Mouse (Mus musculus): ENCODE data around the gene Gja3. TPM values are rescaled to one million over a fixed set of nuclear protein-coding genes. Genes with fewer than 3 reads are reported as not detected.

Gene Gja3
- total and polyA plus RNA-seq, 3 experiments, result not detected

DNA sequence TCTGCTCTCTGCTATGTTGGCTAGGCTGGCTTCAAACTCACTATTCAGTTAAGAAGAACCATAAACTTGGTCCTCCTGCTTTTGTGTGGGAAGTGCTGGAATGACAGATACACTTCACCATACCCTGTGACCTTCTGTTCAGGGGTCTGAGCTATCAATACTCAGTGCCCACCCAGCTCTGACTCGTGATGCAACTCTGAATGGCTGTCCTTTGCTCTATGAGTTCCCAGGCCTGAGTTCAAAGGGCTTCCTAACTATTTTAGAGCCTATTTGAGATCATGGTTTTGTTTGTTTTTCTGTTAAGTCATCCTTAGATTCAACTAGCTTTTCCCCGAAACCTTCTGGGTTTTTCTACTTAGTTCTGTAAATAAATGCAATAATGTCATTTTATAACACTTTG lies 32.1 kb upstream of the Gja3 start:
- Histone ChIP-seq H3K27ac (ENCODE audit: insufficient read depth, low read depth) (no peak overlapping the region), H3K9me3 (replicated peaks; ENCODE audit: low read length) (no peaks in the 10 kb centered on the region), H3K4me2 (ENCODE audit: insufficient read depth, low read depth, poor library complexity, severe bottlenecking) (no peak overlapping the region), H3K79me2 (replicated peaks; ENCODE audit: control insufficient read depth, extremely low read depth, insufficient read depth, poor library complexity, severe bottlenecking) (no peaks in the 10 kb centered on the region), H3K9ac (ENCODE audit: insufficient read depth, low read depth) (no peak overlapping the region), H3K27me3 (replicated peaks) (no peaks in the 10 kb centered on the region), H3K4me1 (ENCODE audit: control insufficient read depth in 1 of 2, insufficient read depth in 2 of 2) (no peaks in the 10 kb centered on the region), H3K36me3 (replicated peaks in 1 of 2; ENCODE audit: control insufficient read depth in 1 of 2, insufficient read depth in 1 of 2, low read length in 1 of 2) (no peaks in the 10 kb centered on the region), H3K4me3 (replicated peaks in 1 of 3; ENCODE audit: low read depth in 2 of 3, low read length in 2 of 3, poor library complexity in 1 of 3) (no peak overlapping the region)
- TF ChIP-seq NELFE (IDR thresholded peaks at IDR 0.05; ENCODE audit: low read depth, low read length) (no peak), MYC (IDR thresholded peaks at IDR 0.05; ENCODE audit: low read depth, low read length) (no peak), HCFC1 (IDR thresholded peaks at IDR 0.05; ENCODE audit: low read depth, low read length) (no peak), TCF12 (IDR thresholded peaks at IDR 0.05; ENCODE audit: low read depth, low read length) (no peak), GABPA (IDR thresholded peaks at IDR 0.05; ENCODE audit: insufficient replicate concordance, low read depth, low read length) (no peak), RCOR1 (conservative IDR thresholded peaks at IDR 0.05; ENCODE audit: low read depth, low read length) (no peak), MAFK (IDR thresholded peaks at IDR 0.05; ENCODE audit: insufficient replicate concordance, low read length) (no peak)
- dilution Hi-C loops (cut with MboI; ENCODE audit: extremely low pct_ligation_motif_present, extremely low pct_unique_long_range_greater_than_20kb, low sequenced_read_pairs) (no loop called here), in situ Hi-C loops (cut with MboI; ENCODE audit: low pct_ligation_motif_present, low pct_unique_long_range_greater_than_20kb, low sequenced_read_pairs) (no loop called here)
- DNase-seq (ENCODE audit: extremely low read depth), result no peak

GRCm38 (mm10) chr14:57089107-57089506 lies 31.2 kb upstream of the Gja3 start:
- in situ Hi-C loops (cut with MboI; ENCODE audit: low pct_ligation_motif_present, low pct_unique_long_range_greater_than_20kb, low sequenced_read_pairs), result no loop called here
- Histone ChIP-seq H3K9me3 (replicated peaks; ENCODE audit: low read length) (no peaks in the 10 kb centered on the region), H3K4me1 (ENCODE audit: control insufficient read depth in 1 of 2, insufficient read depth in 2 of 2) (no peaks in the 10 kb centered on the region), H3K36me3 (replicated peaks in 1 of 2; ENCODE audit: control insufficient read depth in 1 of 2, insufficient read depth in 1 of 2, low read length in 1 of 2) (no peaks in the 10 kb centered on the region), H3K9ac (ENCODE audit: insufficient read depth, low read depth) (no peak overlapping the region), H3K79me2 (replicated peaks; ENCODE audit: control insufficient read depth, extremely low read depth, insufficient read depth, poor library complexity, severe bottlenecking) (no peaks in the 10 kb centered on the region), H3K4me2 (ENCODE audit: insufficient read depth, low read depth, poor library complexity, severe bottlenecking) (no peak overlapping the region), H3K4me3 (replicated peaks in 1 of 3; ENCODE audit: low read depth in 2 of 3, low read length in 2 of 3, poor library complexity in 1 of 3) (no peak overlapping the region), H3K27ac (ENCODE audit: insufficient read depth, low read depth) (no peak overlapping the region), H3K27me3 (replicated peaks) (no peaks in the 10 kb centered on the region)
- TF ChIP-seq NRF1 (IDR thresholded peaks at IDR 0.05; ENCODE audit: low read depth, low read length), result no peak
- TF ChIP-seq JUN (IDR thresholded peaks at IDR 0.05; ENCODE audit: insufficient read depth, low read depth, low read length), result no peak
- TF ChIP-seq GABPA (IDR thresholded peaks at IDR 0.05; ENCODE audit: insufficient replicate concordance, low read depth, low read length), result no peak
- TF ChIP-seq MYC (IDR thresholded peaks at IDR 0.05; ENCODE audit: low read depth, low read length), result no peak
- TF ChIP-seq TCF12 (IDR thresholded peaks at IDR 0.05; ENCODE audit: low read depth, low read length), result no peak
- TF ChIP-seq CTCF (conservative IDR thresholded peaks at IDR 0.05 in 1 of 2, IDR thresholded peaks at IDR 0.05 in 1 of 2; ENCODE audit: low read depth in 2 of 2, low read length in 2 of 2), result no peak
- no peak for TF ChIP-seq MXI1 (IDR thresholded peaks at IDR 0.05; ENCODE audit: low read depth, low read length)
- no peak for TF ChIP-seq SIN3A (IDR thresholded peaks at IDR 0.05; ENCODE audit: low read length)
- TF ChIP-seq CHD1 (IDR thresholded peaks at IDR 0.05; ENCODE audit: low read depth, low read length), result no peak
- DNase-seq (ENCODE audit: extremely low read depth), result no peak
- dilution Hi-C loops (cut with MboI; ENCODE audit: extremely low pct_ligation_motif_present, extremely low pct_unique_long_range_greater_than_20kb, low sequenced_read_pairs), result no loop called here

DNA sequence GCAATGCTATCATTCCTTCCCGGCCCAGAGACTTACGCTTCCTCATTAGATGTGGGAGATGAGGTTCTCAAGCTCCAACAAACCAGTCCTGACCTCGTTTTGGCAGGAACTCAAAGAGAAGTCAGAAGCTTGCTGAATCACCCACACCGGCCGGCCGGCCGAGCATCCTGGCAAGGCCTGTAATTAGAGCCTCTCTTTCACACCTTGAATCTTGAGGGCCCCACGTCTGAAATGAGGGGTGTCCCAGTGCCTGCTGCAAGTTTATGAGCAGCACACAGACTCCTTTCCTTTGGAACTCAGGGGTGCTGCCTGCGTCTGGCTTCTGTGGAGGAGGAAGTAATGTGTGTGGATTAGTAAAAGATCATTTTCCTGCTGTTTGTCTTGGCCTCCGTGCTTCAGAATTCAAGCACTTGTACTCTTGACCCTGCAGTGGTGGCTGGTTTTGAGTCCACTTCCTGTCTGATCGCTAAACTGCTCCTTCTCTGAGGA lies 26.3 kb upstream of the Gja3 start:
- in situ Hi-C loops (cut with MboI; ENCODE audit: low pct_ligation_motif_present, low pct_unique_long_range_greater_than_20kb, low sequenced_read_pairs) (no loop called here), dilution Hi-C loops (cut with MboI; ENCODE audit: extremely low pct_ligation_motif_present, extremely low pct_unique_long_range_greater_than_20kb, low sequenced_read_pairs) (no loop called here)
- Histone ChIP-seq H3K79me2 (replicated peaks; ENCODE audit: control insufficient read depth, extremely low read depth, insufficient read depth, poor library complexity, severe bottlenecking) (no peaks in the 10 kb centered on the region), H3K9me3 (replicated peaks; ENCODE audit: low read length) (no peaks in the 10 kb centered on the region), H3K4me3 (replicated peaks in 1 of 3; ENCODE audit: low read depth in 2 of 3, low read length in 2 of 3, poor library complexity in 1 of 3) (no peak overlapping the region), H3K36me3 (replicated peaks in 1 of 2; ENCODE audit: control insufficient read depth in 1 of 2, insufficient read depth in 1 of 2, low read length in 1 of 2) (no peaks in the 10 kb centered on the region), H3K9ac (ENCODE audit: insufficient read depth, low read depth) (no peak overlapping the region), H3K27ac (ENCODE audit: insufficient read depth, low read depth) (no peak overlapping the region), H3K27me3 (replicated peaks) (no peaks in the 10 kb centered on the region), H3K4me2 (ENCODE audit: insufficient read depth, low read depth, poor library complexity, severe bottlenecking) (no peak overlapping the region), H3K4me1 (ENCODE audit: control insufficient read depth in 1 of 2, insufficient read depth in 2 of 2) (no peaks in the 10 kb centered on the region)
- TF ChIP-seq CHD1 (IDR thresholded peaks at IDR 0.05; ENCODE audit: low read depth, low read length), result no peak
- no peak for TF ChIP-seq E2F4 (IDR thresholded peaks at IDR 0.05; ENCODE audit: insufficient replicate concordance, low read depth, low read length)
- no peak for TF ChIP-seq USF1 (IDR thresholded peaks at IDR 0.05; ENCODE audit: low read depth, low read length)
- TF ChIP-seq CTCF (conservative IDR thresholded peaks at IDR 0.05 in 1 of 2, IDR thresholded peaks at IDR 0.05 in 1 of 2; ENCODE audit: low read depth in 2 of 2, low read length in 2 of 2), result no peak
- no peak for TF ChIP-seq RAD21 (IDR thresholded peaks at IDR 0.05; ENCODE audit: low read depth, low read length)
- TF ChIP-seq TCF12 (IDR thresholded peaks at IDR 0.05; ENCODE audit: low read depth, low read length), result no peak
- TF ChIP-seq JUND (conservative IDR thresholded peaks at IDR 0.05; ENCODE audit: low read depth, low read length), result no peak
- no peak for TF ChIP-seq ELF1 (IDR thresholded peaks at IDR 0.05; ENCODE audit: low read depth, low read length)
- no peak for TF ChIP-seq ZC3H11A (IDR thresholded peaks at IDR 0.05; ENCODE audit: low read depth, low read length)
- TF ChIP-seq KAT2A (IDR thresholded peaks at IDR 0.05; ENCODE audit: insufficient replicate concordance, low read length), result no peak
- TF ChIP-seq NRF1 (IDR thresholded peaks at IDR 0.05; ENCODE audit: low read depth, low read length), result no peak
- TF ChIP-seq ETS1 (conservative IDR thresholded peaks at IDR 0.05; ENCODE audit: low read depth, low read length), result no peak
- TF ChIP-seq MXI1 (IDR thresholded peaks at IDR 0.05; ENCODE audit: low read depth, low read length), result no peak
- no peak for TF ChIP-seq POLR2A (IDR thresholded peaks at IDR 0.05; ENCODE audit: low read depth, low read length)
- TF ChIP-seq EP300 (IDR thresholded peaks at IDR 0.05; ENCODE audit: low read length), result no peak
- no peak for TF ChIP-seq MYC (IDR thresholded peaks at IDR 0.05; ENCODE audit: low read depth, low read length)
- TF ChIP-seq NELFE (IDR thresholded peaks at IDR 0.05; ENCODE audit: low read depth, low read length), result no peak
- TF ChIP-seq POLR2AphosphoS2 (IDR thresholded peaks at IDR 0.05; ENCODE audit: low read depth, low read length), result no peak
- TF ChIP-seq MAFK (IDR thresholded peaks at IDR 0.05; ENCODE audit: insufficient replicate concordance, low read length), result no peak
- DNase-seq (ENCODE audit: extremely low read depth), result no peak
